Mouse (Mus musculus) C2C12 (cell line): ENCODE measurements around the gene Ugt1a10.

Source experiments
- CTCF ChIP-seq: IDR thresholded peaks from one replicate; pipeline ENCODE4 v1.5.1; 2011; ENCODE audit not compliant: control insufficient read depth, insufficient read depth, insufficient read length
- MAX ChIP-seq: IDR thresholded peaks from one replicate; pipeline ENCODE4 v1.6.1; 2011; ENCODE audit warnings: mild to moderate bottlenecking, control low read depth
- MYOD1 ChIP-seq: IDR thresholded peaks from one replicate; pipeline ENCODE4 v1.6.1; 2011; ENCODE audit warnings: low read depth; ENCODE audit not compliant: control insufficient read depth, insufficient read length

DNA sequence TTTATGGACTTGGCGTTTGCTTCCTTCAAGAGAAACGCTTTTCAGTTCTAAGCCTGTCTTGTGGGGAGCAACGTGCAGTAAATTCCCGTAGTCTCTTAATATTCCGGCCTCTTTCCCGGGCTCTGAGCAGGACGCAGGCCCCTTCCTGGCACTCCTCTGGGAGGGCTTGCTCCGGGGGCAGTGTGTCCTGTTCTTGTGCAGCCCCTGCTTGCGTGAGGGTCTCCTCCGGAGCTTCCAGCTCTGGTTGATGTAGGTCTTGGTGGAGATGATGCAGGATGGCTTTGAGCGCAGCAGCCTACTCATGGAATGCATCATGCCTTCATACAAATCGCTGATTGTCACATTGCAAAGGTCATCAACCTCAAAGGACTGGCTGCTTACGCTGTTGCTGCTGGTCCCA is 210.9 kb downstream of the Ugt1a10 start:
- TF ChIP-seq MAX (no peak), CTCF (no peak), MYOD1 (no peak)
